Mouse (Mus musculus) adrenal gland, adult (tissue): ENCODE measurements around the gene Efr3b.

Source experiments
- DNase-seq, 2 experiments: peaks; one replicate each; pipeline ENCODE4 v3.0.0; 2022 to 2023; ENCODE audit warnings: low spot score in 1 of 2; ENCODE audit not compliant: inconsistent age in 2 of 2

Efr3b gene

DNA sequence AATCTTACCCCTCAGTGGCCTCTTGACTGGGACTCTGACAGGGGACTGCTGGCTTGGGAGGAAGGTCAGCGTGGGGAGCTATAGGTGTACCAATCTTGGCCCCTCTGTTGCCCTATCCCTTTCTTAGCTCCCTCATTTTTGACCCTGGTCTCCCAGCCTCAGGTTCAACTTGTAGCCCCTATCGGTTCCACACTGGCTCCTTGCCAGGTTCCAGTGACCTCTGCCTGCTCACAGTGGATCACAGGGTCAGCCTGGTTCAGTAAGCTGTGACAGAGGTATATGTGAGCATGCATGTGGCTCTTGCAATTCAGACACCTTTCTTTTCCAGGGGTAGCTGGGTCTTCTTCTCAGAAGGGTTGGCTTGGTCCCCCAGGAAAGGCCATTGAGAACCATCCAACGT, 122.9 kb downstream of the Efr3b start:
- DNase-seq, result no peak
